Mouse (Mus musculus): Measurements from ENCODE around the gene Txndc16. TPM values are rescaled to one million over a fixed set of nuclear protein-coding genes. Genes with fewer than 3 reads are reported as not detected.

Txndc16 gene
- polyA plus RNA-seq, 1 experiment from 2014 or later = 3.2 TPM

GRCm38 (mm10) chr14:45172260-45172659 is 47.9 kb downstream of the Txndc16 start:
- Histone ChIP-seq H3K36me3 (ENCODE audit: control insufficient read depth, insufficient read depth) (no peaks in the 10 kb centered on the region), H3K4me2 (ENCODE audit: low read depth, low read length) (no peak overlapping the region), H3K9ac (ENCODE audit: low read depth, low read length) (no peak overlapping the region), H3K4me1 (ENCODE audit: control insufficient read depth, low read depth, low read length) (no peaks in the 10 kb centered on the region), H3K27ac (ENCODE audit: low read length) (no peak overlapping the region), H3K4me3 (ENCODE audit: low read depth, low read length) (no peak overlapping the region), H3K27me3 (ENCODE audit: control insufficient read depth, insufficient read depth, low read depth, low read length) (no peaks in the 10 kb centered on the region), H3K9me3 (replicated peaks; ENCODE audit: control insufficient read depth, low read length) (no peaks in the 10 kb centered on the region)
- WGBS (ENCODE audit: insufficient replicate concordance) = 68% methylated on average over 5 of the region's 5 CpGs
- no peak for ATAC-seq (ENCODE audit: low read depth)

DNA sequence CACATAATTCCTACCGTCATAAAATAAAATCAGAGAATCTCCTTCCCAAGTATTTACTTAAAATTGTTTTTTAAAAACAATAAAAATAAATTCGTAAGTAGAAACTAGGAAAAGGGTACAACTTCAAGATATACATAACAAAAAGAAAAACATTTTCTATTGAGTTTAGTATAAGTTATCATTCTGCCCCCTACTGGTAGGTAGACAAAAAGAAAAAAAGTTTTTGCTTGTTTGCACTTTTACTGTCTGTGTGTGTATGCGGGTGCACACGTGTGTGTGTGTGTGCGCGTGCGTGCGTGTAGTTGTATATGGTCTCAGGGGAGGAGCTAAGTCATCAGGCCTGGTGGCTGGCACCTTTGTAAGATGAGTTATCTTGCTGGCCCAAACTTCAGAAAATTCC is 52.8 kb downstream of the Txndc16 start:
- ATAC-seq (ENCODE audit: low read depth) = no peak
- WGBS (ENCODE audit: insufficient replicate concordance) = 72% methylated on average over 8 of the region's 8 CpGs
- Histone ChIP-seq H3K36me3 (ENCODE audit: control insufficient read depth, insufficient read depth) (no peaks in the 10 kb centered on the region), H3K27ac (ENCODE audit: low read length) (no peak overlapping the region), H3K4me2 (ENCODE audit: low read depth, low read length) (no peak overlapping the region), H3K27me3 (ENCODE audit: control insufficient read depth, insufficient read depth, low read depth, low read length) (no peaks in the 10 kb centered on the region), H3K4me3 (ENCODE audit: low read depth, low read length) (no peak overlapping the region), H3K9me3 (replicated peaks; ENCODE audit: control insufficient read depth, low read length) (no peaks in the 10 kb centered on the region), H3K4me1 (ENCODE audit: control insufficient read depth, low read depth, low read length) (no peaks in the 10 kb centered on the region), H3K9ac (ENCODE audit: low read depth, low read length) (no peak overlapping the region)

- no peak overlapping the region for H3K9ac ChIP-seq (ENCODE audit: low read depth, low read length)
- no peaks in the 10 kb centered on the region for H3K4me1 ChIP-seq (ENCODE audit: control insufficient read depth, low read depth, low read length)
- WGBS (ENCODE audit: insufficient replicate concordance) = 29% methylated on average over 4 of the region's 4 CpGs
- H3K27me3 ChIP-seq (ENCODE audit: control insufficient read depth, insufficient read depth, low read depth, low read length) = no peaks in the 10 kb centered on the region
- no peak overlapping the region for H3K27ac ChIP-seq (ENCODE audit: low read length)
- no peak overlapping the region for H3K4me2 ChIP-seq (ENCODE audit: low read depth, low read length)
- no peak overlapping the region for H3K4me3 ChIP-seq (ENCODE audit: low read depth, low read length)
- H3K36me3 ChIP-seq (ENCODE audit: control insufficient read depth, insufficient read depth) = no peaks in the 10 kb centered on the region
- 0 out of 2 replicates have a peak, but pooled peaks have one; percentile 19 for ATAC-seq (ENCODE audit: low read depth)
- no peaks in the 10 kb centered on the region for H3K9me3 ChIP-seq (replicated peaks; ENCODE audit: control insufficient read depth, low read length)
Measured at GRCm38 (mm10) chr14:45155511-45156173, 64.5 kb downstream of the Txndc16 start.

DNA sequence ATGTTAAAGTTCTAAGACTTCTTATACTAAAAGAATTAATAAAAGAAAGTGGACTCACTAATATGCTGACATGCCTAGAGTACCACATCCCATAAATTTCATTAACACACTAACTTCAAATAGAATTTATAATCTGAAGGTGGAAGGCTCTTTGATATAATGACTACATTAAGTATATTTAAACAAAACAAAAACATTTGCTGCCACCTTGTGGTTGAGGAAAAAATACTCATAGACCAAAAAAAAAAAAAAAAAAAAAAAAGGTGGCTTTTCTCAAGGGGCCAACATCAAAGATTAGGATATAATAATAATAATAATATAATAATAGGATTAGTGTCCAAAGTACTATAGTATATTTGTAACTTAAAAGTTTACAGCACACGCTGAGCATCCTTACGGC is 66.9 kb downstream of the Txndc16 start:
- 79% methylated on average over 2 of the region's 2 CpGs for WGBS (ENCODE audit: insufficient replicate concordance)
- Histone ChIP-seq H3K9ac (ENCODE audit: low read depth, low read length) (no peak overlapping the region), H3K27ac (ENCODE audit: low read length) (no peak overlapping the region), H3K9me3 (replicated peaks; ENCODE audit: control insufficient read depth, low read length) (no peaks in the 10 kb centered on the region), H3K4me1 (ENCODE audit: control insufficient read depth, low read depth, low read length) (no peaks in the 10 kb centered on the region), H3K4me3 (ENCODE audit: low read depth, low read length) (no peak overlapping the region), H3K4me2 (ENCODE audit: low read depth, low read length) (no peak overlapping the region), H3K27me3 (ENCODE audit: control insufficient read depth, insufficient read depth, low read depth, low read length) (no peaks in the 10 kb centered on the region), H3K36me3 (ENCODE audit: control insufficient read depth, insufficient read depth) (no peaks in the 10 kb centered on the region)
- ATAC-seq (ENCODE audit: low read depth) = no peak

GRCm38 (mm10) chr14:45142511-45142910 is 77.6 kb downstream of the Txndc16 start:
- no peak overlapping the region for H3K27ac ChIP-seq (ENCODE audit: low read length)
- H3K9ac ChIP-seq (ENCODE audit: low read depth, low read length) = no peak overlapping the region
- no peaks in the 10 kb centered on the region for H3K36me3 ChIP-seq (ENCODE audit: control insufficient read depth, insufficient read depth)
- ATAC-seq (ENCODE audit: low read depth) = no peak
- H3K4me1 ChIP-seq (ENCODE audit: control insufficient read depth, low read depth, low read length) = no peaks in the 10 kb centered on the region
- H3K27me3 ChIP-seq (ENCODE audit: control insufficient read depth, insufficient read depth, low read depth, low read length) = no peaks in the 10 kb centered on the region
- 32% methylated on average over 4 of the region's 4 CpGs for WGBS (ENCODE audit: insufficient replicate concordance)
- H3K4me3 ChIP-seq (ENCODE audit: low read depth, low read length) = no peak overlapping the region
- H3K4me2 ChIP-seq (ENCODE audit: low read depth, low read length) = no peak overlapping the region
- no peaks in the 10 kb centered on the region for H3K9me3 ChIP-seq (replicated peaks; ENCODE audit: control insufficient read depth, low read length)

GRCm38 (mm10) chr14:45140344-45141080 is 79.6 kb downstream of the Txndc16 start:
- Histone ChIP-seq H3K4me1 (ENCODE audit: control insufficient read depth, low read depth, low read length) (no peaks in the 10 kb centered on the region), H3K27ac (ENCODE audit: low read length) (no peak overlapping the region), H3K4me2 (ENCODE audit: low read depth, low read length) (no peak overlapping the region), H3K4me3 (ENCODE audit: low read depth, low read length) (no peak overlapping the region), H3K27me3 (ENCODE audit: control insufficient read depth, insufficient read depth, low read depth, low read length) (no peaks in the 10 kb centered on the region), H3K9me3 (replicated peaks; ENCODE audit: control insufficient read depth, low read length) (no peaks in the 10 kb centered on the region), H3K36me3 (ENCODE audit: control insufficient read depth, insufficient read depth) (no peaks in the 10 kb centered on the region), H3K9ac (ENCODE audit: low read depth, low read length) (no peak overlapping the region)
- no peak for ATAC-seq (ENCODE audit: low read depth)
- WGBS (ENCODE audit: insufficient replicate concordance) = 59% methylated on average over 17 of the region's 17 CpGs

GRCm38 (mm10) chr14:45135961-45136360 is 84.2 kb downstream of the Txndc16 start:
- Histone ChIP-seq H3K4me3 (ENCODE audit: low read depth, low read length) (no peak overlapping the region), H3K36me3 (ENCODE audit: control insufficient read depth, insufficient read depth) (no peaks in the 10 kb centered on the region), H3K9ac (ENCODE audit: low read depth, low read length) (no peak overlapping the region), H3K27me3 (ENCODE audit: control insufficient read depth, insufficient read depth, low read depth, low read length) (no peaks in the 10 kb centered on the region), H3K27ac (ENCODE audit: low read length) (no peak overlapping the region), H3K4me2 (ENCODE audit: low read depth, low read length) (no peak overlapping the region), H3K9me3 (replicated peaks; ENCODE audit: control insufficient read depth, low read length) (no peaks in the 10 kb centered on the region), H3K4me1 (ENCODE audit: control insufficient read depth, low read depth, low read length) (no peaks in the 10 kb centered on the region)
- no peak for ATAC-seq (ENCODE audit: low read depth)
- 52% methylated on average over 2 of the region's 2 CpGs for WGBS (ENCODE audit: insufficient replicate concordance)

DNA sequence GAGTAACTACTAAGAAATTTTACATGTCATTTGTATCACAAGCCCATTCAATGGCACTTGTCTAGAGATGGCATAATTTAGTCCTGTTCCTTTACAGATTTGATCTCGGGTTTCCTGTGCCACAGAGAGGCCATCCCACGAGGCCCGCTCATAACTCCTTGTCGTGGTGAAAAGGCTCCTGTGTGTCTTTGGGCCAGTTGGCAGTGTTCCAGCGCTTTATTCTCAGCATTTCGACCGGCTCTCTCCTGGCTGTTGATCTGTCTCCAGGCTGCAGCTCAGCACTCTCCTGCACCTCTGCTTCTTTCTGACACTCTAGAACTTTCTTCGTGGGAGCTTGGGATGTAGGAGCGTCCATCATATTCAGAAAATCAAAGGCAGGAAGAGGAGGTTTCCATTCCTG is 84.6 kb downstream of the Txndc16 start:
- Histone ChIP-seq H3K36me3 (ENCODE audit: control insufficient read depth, insufficient read depth) (no peaks in the 10 kb centered on the region), H3K27me3 (ENCODE audit: control insufficient read depth, insufficient read depth, low read depth, low read length) (no peaks in the 10 kb centered on the region), H3K9me3 (replicated peaks; ENCODE audit: control insufficient read depth, low read length) (no peaks in the 10 kb centered on the region), H3K4me3 (ENCODE audit: low read depth, low read length) (no peak overlapping the region), H3K4me2 (ENCODE audit: low read depth, low read length) (no peak overlapping the region), H3K27ac (ENCODE audit: low read length) (no peak overlapping the region), H3K9ac (ENCODE audit: low read depth, low read length) (no peak overlapping the region), H3K4me1 (ENCODE audit: control insufficient read depth, low read depth, low read length) (no peaks in the 10 kb centered on the region)
- ATAC-seq (ENCODE audit: low read depth) = no peak
- WGBS (ENCODE audit: insufficient replicate concordance) = 42% methylated on average over 9 of the region's 9 CpGs

DNA sequence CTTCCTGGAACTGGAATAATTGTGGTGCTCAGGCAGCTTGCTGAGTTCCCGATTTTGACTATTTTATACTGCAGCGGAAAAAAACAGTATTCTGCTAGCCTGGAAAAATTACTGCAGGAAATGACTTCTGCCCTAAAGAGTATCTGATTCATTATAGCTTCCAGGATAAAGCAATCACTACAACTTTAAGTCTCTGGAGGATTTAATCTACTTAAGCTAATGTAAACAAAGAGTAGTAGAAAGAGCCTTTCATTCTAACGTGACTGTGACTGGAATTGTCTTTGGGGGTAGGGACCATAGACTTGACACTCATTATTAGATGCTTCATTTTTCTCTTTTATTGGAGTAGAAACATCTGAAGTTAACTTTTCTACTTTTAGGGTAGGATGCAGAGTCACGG is 101.8 kb downstream of the Txndc16 start:
- Histone ChIP-seq H3K4me3 (ENCODE audit: low read depth, low read length) (no peak overlapping the region), H3K36me3 (ENCODE audit: control insufficient read depth, insufficient read depth) (no peaks in the 10 kb centered on the region), H3K4me1 (ENCODE audit: control insufficient read depth, low read depth, low read length) (no peaks in the 10 kb centered on the region), H3K4me2 (ENCODE audit: low read depth, low read length) (no peak overlapping the region), H3K9me3 (replicated peaks; ENCODE audit: control insufficient read depth, low read length) (no peaks in the 10 kb centered on the region), H3K27me3 (ENCODE audit: control insufficient read depth, insufficient read depth, low read depth, low read length) (no peaks in the 10 kb centered on the region), H3K27ac (ENCODE audit: low read length) (no peak overlapping the region), H3K9ac (ENCODE audit: low read depth, low read length) (no peak overlapping the region)
- WGBS (ENCODE audit: insufficient replicate concordance) = 63% methylated on average over 4 of the region's 4 CpGs
- ATAC-seq (ENCODE audit: low read depth) = no peak
